Mouse (Mus musculus) embryo, embryonic 11.5 days (tissue): ENCODE measurements at regions not wholly inside any gene's neighbourhood (a gene's known extent, or its start where the extent isn't known, plus 50 kb on each side); places are given as distances from the start of the nearest gene placed in this dataset.

ENCODE experiments used
- DNase-seq: peaks from one replicate; pipeline ENCODE4 v3.0.0-alpha.2; 2012; ENCODE audit warnings: low read depth, low spot score

DNA sequence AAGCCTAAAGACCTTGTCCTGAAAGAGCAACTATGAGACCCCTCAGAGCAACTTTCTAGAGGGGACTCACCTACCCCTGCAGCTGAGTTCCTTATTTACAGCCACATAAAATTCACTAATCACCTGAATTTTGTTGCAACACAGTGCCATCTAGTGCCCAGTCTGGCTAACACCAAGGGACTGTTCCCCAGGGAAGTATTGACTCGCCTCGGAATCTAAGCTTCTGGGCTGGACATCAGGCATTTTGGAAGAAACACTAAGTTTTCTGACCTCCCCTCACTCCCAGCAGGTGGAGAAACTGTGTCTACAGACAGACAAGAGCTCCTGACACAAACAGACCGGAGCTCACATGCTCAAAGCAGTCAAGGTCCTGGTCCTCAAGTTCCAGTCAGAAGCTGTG is 343.4 kb downstream of the Rnf144a start:
- peak; percentile 67 for DNase-seq

DNA sequence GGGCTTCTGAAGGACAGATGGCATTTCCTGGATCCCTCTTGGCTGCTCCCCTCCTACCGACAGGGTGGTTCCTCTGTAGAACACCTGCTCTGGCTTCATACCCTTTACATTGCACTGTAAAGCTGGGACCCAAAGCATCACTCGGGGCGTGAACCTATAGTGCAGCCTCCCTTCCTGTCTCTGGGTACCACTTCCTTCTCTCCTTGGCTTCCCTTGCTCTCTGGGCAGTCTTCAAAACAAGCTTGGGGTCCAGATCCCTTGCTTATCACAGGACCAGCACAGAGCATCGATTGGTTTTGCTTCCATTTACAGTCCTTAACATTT is 346.4 kb downstream of the Rnf144a start:
- no peak for DNase-seq

DNA sequence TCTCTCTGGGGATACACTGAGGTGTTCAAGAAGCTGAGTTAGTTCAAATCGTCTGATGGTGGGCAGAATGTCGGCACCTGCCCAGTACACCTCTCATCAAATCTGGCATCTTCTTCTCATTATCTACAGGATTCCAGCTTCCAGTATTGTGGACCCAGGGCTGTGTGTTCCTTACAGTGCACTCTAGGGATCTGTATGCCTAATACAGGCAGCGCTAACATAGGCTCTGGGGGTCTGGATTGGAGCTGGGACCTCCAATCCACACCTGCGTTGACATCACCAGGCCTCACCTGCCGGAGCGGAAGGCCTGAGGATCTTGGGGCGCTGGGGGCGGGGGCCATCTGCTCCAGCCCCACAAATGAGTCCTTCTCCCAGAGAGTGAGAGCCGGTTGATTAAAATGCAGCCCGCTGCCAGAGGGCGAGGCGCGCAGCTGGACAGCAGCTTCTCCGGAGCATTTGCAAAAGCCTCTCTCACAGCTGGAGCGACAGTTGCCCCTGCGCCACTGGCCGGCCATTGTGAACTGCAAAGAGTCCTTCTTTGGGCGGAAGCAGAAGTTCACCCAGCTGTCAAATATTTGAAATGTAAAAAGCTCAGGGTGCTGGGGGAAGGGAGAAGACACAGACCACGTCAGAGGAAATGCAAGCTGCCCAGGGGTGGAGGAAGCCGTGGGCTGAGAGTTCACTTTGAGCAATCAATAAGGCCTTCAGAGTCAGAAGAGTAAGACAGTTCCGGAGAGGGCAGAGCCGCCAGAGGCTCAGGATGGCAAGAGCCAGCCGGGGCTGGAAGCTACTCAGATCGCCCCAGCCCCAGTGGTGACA is 347.0 kb downstream of the Rnf144a start:
- no peak for DNase-seq

DNA sequence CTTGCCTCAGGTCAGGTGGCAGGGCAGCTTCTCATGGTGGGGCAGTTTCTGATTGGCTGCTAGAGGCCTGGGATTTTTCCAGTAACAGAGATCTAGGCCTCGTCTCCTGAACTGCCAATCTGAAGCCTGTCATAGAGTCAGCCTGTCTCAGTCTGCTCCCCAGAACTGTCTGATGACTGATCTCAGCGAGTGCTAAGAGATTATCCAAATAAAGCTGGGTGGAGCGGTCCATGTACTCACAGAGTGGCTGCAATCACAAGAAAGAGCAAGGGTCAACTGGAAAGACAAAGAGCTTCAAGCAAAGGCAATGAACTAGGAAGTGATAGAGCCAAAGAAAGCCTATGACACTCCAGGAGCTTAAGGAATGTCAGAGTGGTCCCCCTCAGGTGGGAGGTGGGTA is 354.7 kb downstream of the Rnf144a start:
- DNase-seq = no peak

DNA sequence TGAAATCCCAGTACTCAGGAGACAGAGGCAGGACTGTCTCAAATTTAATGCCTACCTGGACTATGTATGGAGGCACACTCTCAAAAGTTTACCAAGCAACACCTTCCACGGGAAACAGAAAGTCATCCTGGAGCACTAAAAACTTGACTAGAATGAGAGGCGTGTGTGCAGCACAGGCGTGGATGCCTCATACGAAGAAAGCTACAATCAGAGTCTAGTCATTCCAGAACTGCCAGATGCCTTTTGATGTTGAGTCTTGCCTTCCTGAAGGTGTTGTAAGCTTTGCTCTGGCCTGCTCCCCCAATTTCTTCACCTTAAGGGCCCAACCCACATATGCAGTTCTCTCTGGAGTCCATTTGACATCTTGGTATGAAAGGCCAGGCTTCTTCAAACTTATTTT is 356.0 kb downstream of the Rnf144a start:
- no peak for DNase-seq

DNA sequence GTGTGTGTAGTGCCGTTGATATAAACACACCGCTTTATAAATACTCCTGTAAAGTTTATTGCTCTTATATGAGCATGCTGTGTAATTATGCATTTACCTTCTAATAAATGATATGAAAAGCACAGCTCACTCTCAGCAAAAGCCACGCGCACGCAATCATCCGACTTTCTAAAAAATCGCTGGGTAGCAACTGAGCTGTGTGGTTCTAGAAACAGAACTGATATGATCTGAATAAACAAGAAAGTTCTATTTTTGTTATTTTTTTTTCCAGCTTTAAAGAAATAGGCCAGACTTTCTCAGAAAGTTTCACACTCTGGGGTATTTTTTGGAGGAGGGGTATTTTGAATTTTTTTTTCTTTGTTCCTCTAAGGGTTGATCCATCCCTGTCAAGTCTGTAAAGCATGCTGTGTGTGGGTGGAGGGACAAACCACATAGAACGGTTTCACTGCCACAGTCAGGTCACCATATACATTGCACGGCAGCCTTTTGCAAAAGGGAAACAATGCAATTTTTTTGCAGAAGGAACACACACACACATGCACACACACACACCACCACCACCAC is 357.5 kb downstream of the Rnf144a start:
- DNase-seq = no peak

DNA sequence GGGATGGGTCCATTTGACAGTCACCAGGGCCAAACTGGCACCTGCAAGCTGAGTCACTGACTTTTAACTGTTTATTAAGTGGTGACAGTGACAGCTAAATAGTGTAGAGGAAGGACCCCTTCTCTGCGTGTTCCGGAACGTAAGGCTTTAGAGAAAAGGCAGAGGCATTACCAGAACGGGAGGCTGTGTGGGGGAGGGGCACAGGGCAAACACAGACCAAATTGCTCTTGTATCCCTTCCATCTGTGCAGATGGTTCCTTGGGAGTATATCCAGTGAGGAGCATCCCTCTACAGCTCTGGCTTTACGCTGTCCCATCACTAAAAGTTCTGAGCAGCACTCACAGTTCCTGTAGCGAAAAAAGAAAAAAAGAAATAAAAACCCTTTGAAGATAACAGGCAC is 368.1 kb downstream of the Rnf144a start:
- no peak for DNase-seq

DNA sequence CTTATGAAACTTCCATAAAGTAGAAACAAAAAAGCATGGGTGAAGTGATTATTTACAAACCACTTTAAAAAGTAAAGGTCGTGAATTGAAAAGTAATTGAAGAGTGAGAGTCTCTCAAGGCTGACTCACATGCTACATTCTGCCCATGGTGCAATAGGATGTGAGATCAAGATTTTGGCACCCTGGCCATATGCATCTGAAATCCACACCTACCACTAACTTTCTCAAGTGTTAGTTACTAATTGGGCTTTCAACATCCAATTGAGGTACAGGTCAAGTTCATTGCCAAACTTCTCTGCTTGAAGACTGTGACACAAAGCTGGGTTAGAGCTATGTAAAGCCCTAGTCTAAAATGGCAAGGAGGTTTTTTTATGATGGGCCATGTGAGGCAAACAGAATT is 369.7 kb downstream of the Rnf144a start:
- DNase-seq = no peak

DNA sequence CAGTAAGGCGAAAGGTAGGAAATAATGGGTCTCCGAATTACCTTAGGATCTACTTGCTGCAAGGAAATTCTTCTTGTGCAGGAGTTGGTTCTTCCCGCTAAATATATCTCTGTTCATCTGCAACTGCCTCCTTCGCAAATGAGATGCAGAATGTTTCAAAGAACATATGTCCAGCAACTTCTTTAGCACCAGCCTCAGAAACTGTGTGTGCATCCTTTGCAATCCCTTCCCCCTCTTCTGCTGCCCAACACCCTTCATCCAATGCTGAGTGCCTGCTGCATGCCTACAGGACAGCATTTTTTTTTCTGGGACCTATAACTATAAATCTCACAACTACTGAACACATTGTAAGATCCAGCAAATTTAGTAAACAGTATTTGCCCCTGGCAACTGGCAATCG is 402.1 kb downstream of the Rnf144a start:
- no peak for DNase-seq

DNA sequence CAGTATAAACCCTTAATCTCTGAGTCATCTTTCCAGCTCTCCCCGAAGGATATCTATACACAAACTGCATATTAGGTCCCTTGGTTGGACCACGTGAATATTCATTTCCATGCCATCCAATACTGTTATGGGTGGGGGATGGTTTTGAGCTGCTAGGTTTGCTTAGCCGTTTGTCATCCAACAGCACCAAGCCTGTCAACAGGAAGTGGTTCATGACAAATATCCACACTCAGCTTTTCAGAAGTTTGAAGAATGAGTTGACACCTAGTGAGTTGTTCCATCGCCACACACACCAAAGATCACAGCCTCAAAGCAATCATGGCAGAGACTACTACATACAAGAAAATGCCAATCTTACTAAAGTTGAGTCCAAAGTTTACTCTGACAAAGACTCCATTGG is 421.0 kb downstream of the Rnf144a start:
- no peak for DNase-seq

DNA sequence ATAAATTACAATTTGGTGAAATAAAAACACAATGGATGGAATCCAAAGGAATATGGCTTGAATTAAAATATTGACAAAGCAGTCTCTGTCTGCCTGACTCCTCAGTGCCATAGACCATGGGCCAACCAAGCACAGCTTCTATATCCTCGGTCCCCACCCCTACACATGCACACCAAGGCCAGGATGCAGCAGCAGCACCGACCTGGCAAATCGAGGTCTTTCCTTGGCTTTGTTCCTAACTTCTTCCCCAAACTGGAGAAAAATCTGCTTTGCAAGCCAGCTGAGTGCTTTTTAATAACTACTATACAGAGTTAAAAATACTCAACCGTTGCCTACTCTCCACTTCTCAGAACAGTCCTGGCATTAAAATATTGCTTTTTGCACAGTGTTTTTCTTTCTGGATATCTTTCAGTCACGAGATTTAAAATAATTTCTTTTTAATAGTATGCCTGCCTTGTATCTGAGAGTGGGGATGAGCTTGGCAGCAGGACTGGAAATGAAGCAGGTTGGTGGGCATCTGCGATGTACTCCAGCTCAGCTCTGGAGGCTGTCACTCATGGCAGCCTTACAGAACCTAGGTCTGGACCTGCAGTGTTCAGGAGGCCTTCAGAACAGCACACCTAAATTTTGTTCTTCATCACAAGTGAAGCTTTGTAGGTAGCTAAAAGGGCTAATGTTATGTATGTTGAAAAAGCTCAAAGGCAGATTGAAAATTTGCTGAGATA is 423.1 kb downstream of the Rnf144a start:
- no peak for DNase-seq

DNA sequence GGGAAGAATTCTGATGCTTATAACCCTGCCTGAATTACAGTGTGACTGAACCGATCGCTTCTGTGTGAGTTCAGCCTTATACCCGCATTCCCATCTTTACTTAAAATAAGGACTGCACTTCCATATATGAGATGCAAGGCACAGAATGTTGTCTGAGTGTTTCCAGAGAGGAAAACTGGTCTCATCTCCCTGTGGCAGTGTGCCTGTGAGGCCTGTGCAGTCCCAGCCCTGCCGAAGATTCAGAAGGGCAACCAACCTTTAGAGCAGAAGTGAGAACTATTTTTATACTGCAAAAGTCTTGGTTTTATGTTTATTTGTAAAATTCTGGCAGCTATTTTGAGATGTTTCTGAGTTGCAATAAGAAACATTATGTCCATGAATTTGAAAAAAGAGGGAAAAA is 432.5 kb downstream of the Rnf144a start:
- no peak for DNase-seq

DNA sequence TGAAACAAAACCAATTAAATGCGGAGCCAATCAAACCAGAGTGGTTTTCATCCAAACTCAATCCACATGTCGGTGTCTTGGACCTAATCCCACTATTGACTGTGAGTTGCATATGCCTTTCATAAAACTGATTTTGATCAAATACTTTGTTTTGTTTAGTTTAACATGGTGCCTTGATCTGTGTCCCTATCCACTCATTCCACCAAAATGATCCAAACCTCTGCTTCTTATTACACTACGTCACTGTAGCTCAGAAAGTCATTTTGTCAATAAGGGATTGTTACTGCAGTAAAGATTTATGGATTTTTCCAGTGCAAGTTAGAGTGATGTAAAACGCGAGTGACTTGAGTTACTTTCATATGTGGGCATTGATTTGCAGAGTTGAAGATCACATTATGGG is 436.7 kb downstream of the Rnf144a start:
- no peak for DNase-seq

DNA sequence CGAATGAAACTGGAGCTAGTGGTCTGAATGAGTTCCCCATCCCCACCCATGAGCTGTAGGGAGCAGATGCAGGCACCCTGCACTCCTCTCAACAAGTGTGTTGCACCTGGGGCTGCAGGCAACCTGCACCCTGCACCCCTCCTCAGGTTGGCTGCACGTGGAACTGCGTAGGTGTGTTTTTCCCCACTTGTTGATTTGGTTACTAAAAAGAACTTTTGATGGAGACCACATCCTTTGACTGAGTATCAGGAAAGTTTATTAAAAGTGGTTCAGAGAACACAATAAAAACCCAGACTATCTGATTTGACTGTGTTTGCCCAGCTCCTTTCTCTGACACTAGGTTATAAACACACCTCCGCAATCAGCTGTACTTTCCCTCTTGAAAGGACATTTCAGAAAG is 456.5 kb downstream of the Rnf144a start:
- DNase-seq = no peak

DNA sequence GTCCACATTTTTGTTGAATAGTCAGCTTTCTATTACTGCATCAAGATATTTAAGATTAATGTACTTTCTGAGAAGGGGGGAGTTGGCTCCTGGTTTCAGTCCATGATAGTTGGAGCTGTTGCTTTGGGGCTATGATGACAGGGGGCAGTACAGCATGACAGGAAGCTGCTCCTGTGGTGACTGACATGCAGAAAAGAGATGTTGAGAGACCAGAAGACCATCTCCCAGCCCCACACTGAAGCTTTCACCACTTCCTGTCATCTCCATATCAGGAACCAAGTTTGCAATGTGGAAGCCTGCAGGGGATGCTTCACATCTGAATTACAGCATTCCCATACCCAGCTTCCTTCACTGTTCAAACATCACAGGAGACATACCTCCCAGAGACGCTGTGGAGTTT is 457.5 kb downstream of the Rnf144a start:
- DNase-seq = no peak

DNA sequence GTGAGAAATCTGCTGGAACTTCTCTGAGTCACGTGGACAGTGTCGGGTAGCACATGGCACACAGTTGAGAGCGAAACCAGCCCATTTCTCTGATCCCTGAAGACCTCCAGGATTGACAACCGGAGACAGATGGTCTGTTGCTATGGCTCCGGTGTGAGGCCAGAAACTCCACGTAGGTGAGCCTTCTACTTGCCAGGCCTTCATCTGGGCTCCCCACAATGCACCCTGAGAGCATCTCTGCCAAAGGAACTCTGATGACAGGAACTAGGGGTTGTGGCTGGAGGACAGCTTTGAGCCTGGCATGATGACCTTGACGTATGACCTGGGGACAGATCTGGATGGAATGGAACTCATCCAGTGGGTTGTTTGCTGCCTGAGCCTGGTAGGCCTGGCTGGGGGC is 467.9 kb downstream of the Rnf144a start:
- no peak for DNase-seq

DNA sequence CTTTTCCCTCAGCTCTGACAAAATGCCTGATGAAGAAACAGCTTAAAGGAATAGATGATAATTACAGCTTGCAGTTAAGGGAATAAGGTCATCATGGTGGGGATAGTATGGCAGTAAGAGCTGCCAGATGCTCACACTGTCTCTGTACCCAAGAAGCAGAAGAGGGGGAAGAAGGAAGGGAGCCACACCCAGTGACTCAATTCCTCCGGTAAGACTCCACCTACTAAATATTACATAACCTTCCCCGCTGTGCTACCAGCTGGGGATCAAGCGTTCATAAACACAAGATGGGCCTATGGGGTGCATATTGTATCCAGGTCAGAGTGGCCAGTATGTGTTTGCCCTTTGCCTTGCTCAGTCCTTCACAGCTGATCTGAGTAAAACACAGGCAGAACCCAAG is 468.9 kb downstream of the Rnf144a start:
- DNase-seq = no peak

DNA sequence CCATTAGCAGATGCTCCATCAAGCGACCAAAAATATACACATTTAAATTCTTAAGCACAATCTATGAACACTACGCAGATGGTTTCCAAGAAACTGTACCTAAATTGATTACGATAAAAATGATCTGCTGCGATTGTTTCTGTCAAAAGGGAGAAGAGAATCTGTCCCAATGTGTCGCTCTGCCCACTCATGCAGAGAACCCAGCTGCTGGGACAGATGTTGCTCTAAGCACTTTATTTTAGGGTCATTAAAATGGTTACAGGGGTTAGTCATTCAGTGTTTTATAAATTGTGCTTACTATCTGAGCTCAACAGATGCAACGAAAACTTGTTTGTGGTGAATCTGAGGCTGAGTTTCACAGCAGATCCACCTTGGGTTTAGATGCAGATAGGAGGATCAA is 476.2 kb downstream of the Rnf144a start:
- DNase-seq = no peak

DNA sequence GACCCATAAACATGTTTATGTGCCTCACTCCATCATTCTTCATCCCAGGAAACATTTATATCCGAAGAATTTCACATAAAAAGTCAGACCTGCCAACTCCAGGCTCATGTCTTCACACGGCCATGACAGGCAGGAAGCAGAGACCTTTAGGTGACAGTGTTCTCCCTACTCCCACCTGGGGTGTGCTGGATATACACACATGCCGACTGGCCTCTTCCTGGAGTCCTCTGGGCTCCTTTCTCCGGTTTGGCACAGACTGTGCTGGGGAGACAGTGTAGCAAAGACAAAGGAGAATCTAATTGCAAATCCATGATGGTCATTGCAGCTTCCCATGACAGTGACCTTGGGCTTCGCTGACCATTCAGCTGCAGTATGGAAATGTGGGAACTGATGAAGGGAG is 480.1 kb downstream of the Rnf144a start:
- DNase-seq = no peak

DNA sequence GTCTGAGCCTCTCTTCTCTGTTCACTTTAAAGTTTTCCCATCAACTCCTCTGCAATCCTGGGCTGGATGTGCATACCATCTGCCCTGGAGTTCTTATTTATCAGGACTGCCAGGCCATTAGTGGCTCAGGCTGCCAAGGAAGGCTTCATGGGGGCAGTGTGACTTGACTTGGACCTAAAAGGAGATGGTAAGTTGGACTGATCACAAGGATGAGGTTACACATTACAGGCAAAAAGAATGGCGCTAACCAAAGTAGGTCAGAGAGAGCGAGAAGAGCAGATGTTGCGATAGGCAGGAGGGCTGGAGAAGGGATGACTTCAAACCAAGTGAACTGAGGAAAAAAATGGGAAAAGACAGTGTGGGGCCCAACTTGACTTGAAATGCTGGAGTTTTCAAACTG is 480.5 kb downstream of the Rnf144a start:
- DNase-seq = no peak

DNA sequence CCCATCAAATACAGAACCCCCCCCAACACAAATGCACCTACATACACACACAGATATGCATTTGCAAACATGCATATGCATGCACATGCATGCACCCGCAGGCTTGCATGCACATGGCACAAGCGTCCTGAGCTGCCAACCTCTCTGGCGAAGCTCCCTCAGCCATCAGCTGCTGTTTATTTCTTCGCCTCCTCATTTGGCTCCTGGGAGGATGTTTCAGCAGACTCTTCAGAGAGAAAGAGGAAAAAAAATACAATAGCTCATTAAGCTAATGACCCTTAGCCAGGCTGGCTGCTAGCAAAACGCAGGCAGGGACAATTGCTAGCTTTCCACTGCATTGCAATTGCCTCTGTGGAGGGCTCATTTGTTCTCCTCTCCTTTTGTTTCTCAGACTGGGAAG is 488.7 kb downstream of the Rnf144a start:
- DNase-seq = no peak

DNA sequence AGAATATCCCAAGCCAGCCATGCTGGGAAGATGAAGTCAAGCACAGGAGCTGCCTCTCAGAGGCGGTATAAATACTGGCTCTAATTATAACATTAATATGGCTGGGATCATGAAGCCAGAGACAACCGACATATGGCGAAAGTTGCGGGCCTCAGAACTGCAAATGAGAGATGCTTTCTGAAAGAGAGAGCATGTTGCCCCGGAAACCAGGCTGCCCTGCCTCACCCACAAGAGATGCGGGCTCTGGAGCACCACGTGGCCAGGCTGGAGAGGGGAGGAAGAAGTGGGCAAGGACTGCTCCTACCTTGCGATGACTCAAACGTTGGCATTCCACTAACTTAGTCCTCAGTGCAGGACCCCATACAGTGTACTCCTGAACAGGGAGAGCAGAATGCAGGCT is 490.5 kb downstream of the Rnf144a start:
- DNase-seq = no peak

DNA sequence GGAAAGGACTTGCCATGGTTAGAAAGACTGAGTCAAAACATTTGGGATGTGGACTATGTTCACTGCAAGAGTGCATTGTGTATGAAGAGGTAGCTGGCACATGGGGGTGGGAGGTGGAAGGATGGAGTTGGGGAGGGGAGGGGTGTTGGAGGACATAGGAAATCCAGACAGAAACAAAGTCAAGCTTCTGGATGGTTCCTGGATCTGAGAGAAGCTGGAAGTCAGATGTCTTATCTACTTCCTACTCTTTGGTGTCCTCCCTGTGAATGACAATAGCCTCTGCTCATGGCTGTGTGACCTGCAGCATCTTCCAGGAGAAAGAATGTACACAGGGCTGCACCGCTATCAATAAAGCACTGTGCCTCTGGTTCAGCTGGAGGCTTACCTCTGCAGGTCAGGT is 491.3 kb downstream of the Rnf144a start:
- DNase-seq = no peak
